ENCODE assay signal across 9 mouse cellular contexts in genomic region chr19:10402771-10403494, GRCm38 (mm10). TPM values are rescaled to one million over a fixed set of nuclear protein-coding genes. Genes with fewer than 3 reads are reported as not detected.
DNase-seq lines count a peak whose midpoint lies in the region; ATAC-seq and TF ChIP-seq lines count a peak whose summit lies in the region.
"Had no signal": no experiment of that assay in that cellular context is flagged by ENCODE, and none has a peak within 500 bp of the region (broad histone marks: within the 10 kb centered on the region; RNA-seq: fewer than 3 reads in every experiment).

No protein-coding gene starts in this region.

- H3K4me1 ChIP-seq in forebrain, postnatal 0 days (ENCODE audit: insufficient read depth) = peaks cover 14% of the 10 kb centered on the region
- H3K4me1 ChIP-seq in forebrain, embryonic 15.5 days = peaks cover 22% of the 10 kb centered on the region
- H3K4me1 ChIP-seq in E14TG2a.4 (replicated peaks; ENCODE audit: low read depth, low read length) = peaks cover 53% of the 10 kb centered on the region
- H3K4me1 ChIP-seq: limb, embryonic 15.5 days had no signal

- no peaks in the 10 kb centered on the region for H3K9me3 ChIP-seq in forebrain, postnatal 0 days (ENCODE audit: low read length)
- H3K9me3 ChIP-seq in forebrain, embryonic 15.5 days = no peaks in the 10 kb centered on the region
- no peaks in the 10 kb centered on the region for H3K9me3 ChIP-seq in E14TG2a.4 (ENCODE audit: low read length)
- H3K9me3 ChIP-seq: limb, embryonic 15.5 days had no signal

- peak; percentile 65 for TF ChIP-seq CTCF in forebrain, postnatal 0 days (IDR thresholded peaks at IDR 0.05; ENCODE audit: low read depth)
- TF ChIP-seq CTCF in E14TG2a.4 (conservative IDR thresholded peaks at IDR 0.05; ENCODE audit: low read length) = peak; percentile 93

- ATAC-seq in forebrain, postnatal 0 days = no peak
- ATAC-seq in forebrain, embryonic 15.5 days (replicated peaks) = no peak

- H3K4me3 ChIP-seq in forebrain, postnatal 0 days (ENCODE audit: low read depth, low read length) = no peak overlapping the region
- H3K4me3 ChIP-seq in forebrain, embryonic 15.5 days = no peak overlapping the region
- no peak overlapping the region for H3K4me3 ChIP-seq in E14TG2a.4 (replicated peaks; ENCODE audit: low read length)
- H3K4me3 ChIP-seq: limb, embryonic 15.5 days had no signal

- no peak overlapping the region for H3K27ac ChIP-seq in forebrain, postnatal 0 days (ENCODE audit: low read depth, low read length)
- H3K27ac ChIP-seq in forebrain, embryonic 15.5 days (replicated peaks) = no peak overlapping the region
- H3K27ac ChIP-seq: limb, embryonic 15.5 days had no signal

- no peaks in the 10 kb centered on the region for H3K27me3 ChIP-seq in forebrain, postnatal 0 days (ENCODE audit: insufficient read depth, low read length)
- no peaks in the 10 kb centered on the region for H3K27me3 ChIP-seq in forebrain, embryonic 15.5 days
- peaks cover 23% of the 10 kb centered on the region for H3K27me3 ChIP-seq in E14TG2a.4 (ENCODE audit: insufficient read depth, low read length)

- 25% methylated on average over 16 of the region's 16 CpGs for WGBS in forebrain, postnatal 0 days
- WGBS in forebrain, embryonic 15.5 days = 29% methylated on average over 16 of the region's 16 CpGs

- H3K4me2 ChIP-seq in forebrain, postnatal 0 days (ENCODE audit: low read depth) = no peak overlapping the region
- no peak overlapping the region for H3K4me2 ChIP-seq in forebrain, embryonic 15.5 days (replicated peaks)
- H3K4me2 ChIP-seq: limb, embryonic 15.5 days had no signal

- intact Hi-C loops in heart, postnatal 14 days (cut with DNase I) = no loop called here

- DNase-seq in forebrain, postnatal 0 days = no peak
- DNase-seq in cerebellum, adult 11 months = peak; percentile 78
- DNase-seq in heart, postnatal 14 days = peak; percentile 73 to 82
- DNase-seq in layer of hippocampus, adult 18-20 months (ENCODE audit: low spot score in 2 of 2) = peak; percentile 82 to 94
- DNase-seq in lung, postnatal 36 days = peak; percentile 80
- peak; percentile 40 for DNase-seq in thymus, postnatal 25 days

- no peak overlapping the region for H3K9ac ChIP-seq in forebrain, postnatal 0 days
- H3K9ac ChIP-seq in forebrain, embryonic 15.5 days (replicated peaks) = no peak overlapping the region
- H3K9ac ChIP-seq: limb, embryonic 15.5 days had no signal

- H3K36me3 ChIP-seq in forebrain, postnatal 0 days (ENCODE audit: insufficient read depth) = no peaks in the 10 kb centered on the region
- H3K36me3 ChIP-seq in forebrain, embryonic 15.5 days = no peaks in the 10 kb centered on the region
- no peaks in the 10 kb centered on the region for H3K36me3 ChIP-seq in E14TG2a.4 (ENCODE audit: insufficient read depth, low read length)
- H3K36me3 ChIP-seq: limb, embryonic 15.5 days had no signal

RNA-seq across cellular contexts. Expression of gene Syt7, which starts 14.0 kb away (rescaled TPM):
- 91.6 and 110 TPM in 2 replicates for total RNA-seq in forebrain, postnatal 0 days (2014; rRNA removed)
- polyA plus RNA-seq in forebrain, postnatal 0 days (2015; fragmentation: Nextera tagmentation; extraction: Ambion mirVana) = 14.9 and 19.2 TPM in 2 replicates
- polyA plus RNA-seq in forebrain, embryonic 15.5 days (2015; fragmentation: Nextera tagmentation; extraction: Ambion mirVana) = 8.9 and 10.3 TPM in 2 replicates
- total RNA-seq in heart, postnatal 14 days (2021) = 10 to 100 TPM; 35.0 to 39.4 TPM
- total RNA-seq in layer of hippocampus, adult 18-20 months (2021) = 100 to 1,000 TPM; 280 to 316 TPM

RNA-seq across cellular contexts. Expression of gene Lrrc10b, which starts 54.3 kb away (rescaled TPM):
- 6.5 and 7.7 TPM in 2 replicates for total RNA-seq in forebrain, postnatal 0 days (2014; rRNA removed)
- polyA plus RNA-seq in forebrain, postnatal 0 days (2015; fragmentation: Nextera tagmentation; extraction: Ambion mirVana) = 1.1 and 2.5 TPM in 2 replicates
- 0.40 and 1.1 TPM in 2 replicates for polyA plus RNA-seq in forebrain, embryonic 15.5 days (2015; fragmentation: Nextera tagmentation; extraction: Ambion mirVana)
- 1 to 10 TPM; 1.4 to 2.6 TPM for total RNA-seq in heart, postnatal 14 days (2021)
- 10 to 100 TPM; 70.5 to 77.9 TPM for total RNA-seq in layer of hippocampus, adult 18-20 months (2021)
